Mouse (Mus musculus): Measurements from ENCODE around the gene Slc36a3.

Slc36a3 gene

GRCm38 (mm10) chr11:55106636-55107035, 44.9 kb downstream of the Slc36a3 start:
- no peak for DNase-seq (ENCODE audit: low spot score)

- DNase-seq (ENCODE audit: low spot score) = no peak
Measured at GRCm38 (mm10) chr11:55105389-55105788, 46.1 kb downstream of the Slc36a3 start.

- no peak for DNase-seq (ENCODE audit: low spot score)
Measured at GRCm38 (mm10) chr11:55103229-55103628, 48.3 kb downstream of the Slc36a3 start.

- no peak for DNase-seq (ENCODE audit: low spot score)
Measured at GRCm38 (mm10) chr11:55102015-55102414, 49.5 kb downstream of the Slc36a3 start.

- no peak for DNase-seq (ENCODE audit: low spot score)
Measured at GRCm38 (mm10) chr11:55099868-55100267, 51.6 kb downstream of the Slc36a3 start.

GRCm38 (mm10) chr11:55099019-55099771, 52.3 kb downstream of the Slc36a3 start:
- DNase-seq (ENCODE audit: low spot score) = no peak

GRCm38 (mm10) chr11:55098189-55098915, 53.2 kb downstream of the Slc36a3 start:
- DNase-seq (ENCODE audit: low spot score) = peak; percentile 39

- DNase-seq (ENCODE audit: low spot score) = peak; percentile 100
Measured at GRCm38 (mm10) chr11:55097463-55098188, 53.9 kb downstream of the Slc36a3 start, which contains the start of gene Gm2a. TSS of gene Gm2a (plus strand) at chr11:55098115.

- peak; percentile 34 for DNase-seq (ENCODE audit: low spot score)
Measured at GRCm38 (mm10) chr11:55096731-55097462, 54.6 kb downstream of the Slc36a3 start.

GRCm38 (mm10) chr11:55096296-55096695, 55.2 kb downstream of the Slc36a3 start:
- DNase-seq (ENCODE audit: low spot score) = peak; percentile 73

GRCm38 (mm10) chr11:55093096-55093495, 58.4 kb downstream of the Slc36a3 start:
- DNase-seq (ENCODE audit: low spot score) = peak; percentile 71

- no peak for DNase-seq (ENCODE audit: low spot score)
Measured at GRCm38 (mm10) chr11:55089892-55090291, 61.6 kb downstream of the Slc36a3 start.

- DNase-seq (ENCODE audit: low spot score) = peak; percentile 70
Measured at GRCm38 (mm10) chr11:55087006-55087405, 64.5 kb downstream of the Slc36a3 start.

GRCm38 (mm10) chr11:55085396-55085795, 66.1 kb downstream of the Slc36a3 start:
- DNase-seq (ENCODE audit: low spot score) = no peak

- DNase-seq (ENCODE audit: low spot score) = no peak
Measured at GRCm38 (mm10) chr11:55084629-55085028, 66.9 kb downstream of the Slc36a3 start.

- no peak for DNase-seq (ENCODE audit: low spot score)
Measured at GRCm38 (mm10) chr11:55081206-55081605, 70.3 kb downstream of the Slc36a3 start.

- no peak for DNase-seq (ENCODE audit: low spot score)
Measured at GRCm38 (mm10) chr11:55079180-55079579, 72.3 kb downstream of the Slc36a3 start.

- no peak for DNase-seq (ENCODE audit: low spot score)
Measured at GRCm38 (mm10) chr11:55078502-55078901, 73.0 kb downstream of the Slc36a3 start.

GRCm38 (mm10) chr11:55077331-55078231, 73.9 kb downstream of the Slc36a3 start, which contains the start of gene Ccdc69:
TSS of gene Ccdc69 (minus strand) at chr11:55078131.
- peak; percentile 58 for DNase-seq (ENCODE audit: low spot score)

GRCm38 (mm10) chr11:55076234-55076633, 75.3 kb downstream of the Slc36a3 start:
- DNase-seq (ENCODE audit: low spot score) = no peak

- DNase-seq (ENCODE audit: low spot score) = no peak
Measured at GRCm38 (mm10) chr11:55075602-55076001, 75.9 kb downstream of the Slc36a3 start.

Measured in yolk sac, embryonic 10.5 days (tissue).